Mouse (Mus musculus) telencephalon, adult 2 months (tissue): ENCODE measurements around the gene Gm12216.

Experiments
- DNase-seq: peaks from one replicate; pipeline ENCODE4 v3.0.0-alpha.2; 2011; ENCODE audit warnings: low read depth, low spot score

Gene Gm12216

DNA sequence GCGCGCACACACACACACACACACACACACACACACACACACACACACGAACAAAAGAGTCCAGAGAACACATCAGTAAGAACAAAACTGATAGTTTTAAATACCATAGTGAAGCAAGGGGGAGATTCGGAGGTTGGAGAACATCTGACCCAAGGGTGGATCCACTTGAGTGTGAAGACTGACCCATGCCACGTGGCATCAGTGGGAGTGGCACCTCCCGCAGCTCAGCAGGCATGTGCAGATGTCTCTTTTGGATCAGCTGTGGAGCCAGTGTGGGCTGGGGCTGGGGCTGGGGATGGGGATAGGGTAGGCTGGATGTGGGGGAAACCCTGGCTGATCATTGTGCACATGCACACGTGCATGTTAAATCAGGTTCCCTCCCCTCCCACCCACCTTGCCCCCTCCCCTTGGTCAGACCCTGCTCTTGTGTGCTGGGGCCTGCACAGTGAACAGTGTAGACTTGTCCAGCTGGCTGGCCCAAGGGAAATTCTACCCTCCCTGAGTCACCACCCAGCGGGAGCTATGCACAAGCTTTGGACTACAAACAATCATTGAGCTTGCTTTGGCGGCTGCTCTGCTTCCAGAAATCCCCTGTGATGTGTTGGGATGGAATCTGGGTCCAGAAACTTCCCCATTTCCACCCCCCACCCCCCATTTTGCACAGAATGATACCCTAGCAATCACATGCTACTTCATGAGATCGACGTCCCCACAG lies 37.7 kb downstream of the Gm12216 start:
- no peak for DNase-seq

GRCm38 (mm10) chr11:53820516-53821170 lies 38.4 kb downstream of the Gm12216 start:
- DNase-seq: no peak

DNA sequence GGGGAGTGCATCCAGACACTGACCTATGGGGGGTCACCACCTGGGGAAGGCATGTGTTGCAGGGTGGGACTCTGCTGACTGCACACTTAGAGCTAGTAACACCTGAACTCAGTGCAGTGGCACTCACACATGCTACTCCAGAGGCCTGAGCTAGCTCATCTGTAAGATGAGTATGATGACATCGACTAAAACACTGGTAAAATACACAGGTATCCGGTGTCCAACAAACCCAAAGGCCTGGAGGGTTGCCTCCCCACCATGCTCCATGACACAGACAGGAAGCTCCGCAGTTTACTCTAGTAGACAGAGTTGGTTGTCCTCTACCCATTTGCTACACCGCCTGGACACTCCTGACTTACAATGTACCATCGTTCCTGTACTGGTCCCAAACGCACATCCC lies 39.5 kb downstream of the Gm12216 start:
- no peak for DNase-seq

DNA sequence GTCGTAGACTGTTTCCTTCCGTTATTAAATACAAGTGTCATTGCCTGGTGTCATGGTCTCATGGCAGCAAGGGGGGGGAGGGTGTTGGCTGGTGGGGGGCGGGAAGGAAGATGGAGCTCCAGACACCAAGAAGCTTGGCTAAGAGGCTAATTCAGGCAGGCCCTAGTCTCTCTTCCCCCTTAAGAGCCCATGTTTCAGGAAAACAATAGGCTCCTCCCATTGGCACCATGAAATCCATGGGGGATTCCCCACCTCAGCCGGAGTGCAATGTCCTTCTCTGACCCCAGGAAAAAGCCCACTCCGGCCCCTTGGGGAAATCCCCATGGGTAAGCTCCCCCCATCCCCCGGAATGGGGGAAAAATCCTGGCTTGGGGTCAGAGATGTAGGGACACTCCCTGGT lies 40.3 kb downstream of the Gm12216 start:
- DNase-seq: no peak

GRCm38 (mm10) chr11:53816841-53817375 lies 42.1 kb downstream of the Gm12216 start:
- no peak for DNase-seq

DNA sequence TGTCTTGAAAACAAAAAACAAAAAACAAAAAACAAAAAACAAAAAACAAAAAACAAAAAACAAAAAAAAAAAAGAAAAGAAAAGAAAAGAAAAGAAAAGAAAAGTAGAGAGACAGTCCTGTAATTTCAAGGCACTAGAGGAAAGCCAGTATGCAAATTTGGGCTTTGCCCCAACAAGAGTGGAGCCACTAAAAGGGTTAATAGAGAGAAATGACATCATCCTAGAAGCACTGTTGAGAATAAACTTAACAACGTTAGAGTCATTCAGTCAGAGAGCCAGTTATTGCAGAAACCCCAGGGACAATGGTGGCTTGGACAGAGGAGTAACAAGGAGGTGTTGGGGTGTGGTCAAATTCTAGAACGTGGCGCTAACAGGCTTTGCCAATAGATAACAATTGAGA lies 44.2 kb downstream of the Gm12216 start:
- DNase-seq: no peak

DNA sequence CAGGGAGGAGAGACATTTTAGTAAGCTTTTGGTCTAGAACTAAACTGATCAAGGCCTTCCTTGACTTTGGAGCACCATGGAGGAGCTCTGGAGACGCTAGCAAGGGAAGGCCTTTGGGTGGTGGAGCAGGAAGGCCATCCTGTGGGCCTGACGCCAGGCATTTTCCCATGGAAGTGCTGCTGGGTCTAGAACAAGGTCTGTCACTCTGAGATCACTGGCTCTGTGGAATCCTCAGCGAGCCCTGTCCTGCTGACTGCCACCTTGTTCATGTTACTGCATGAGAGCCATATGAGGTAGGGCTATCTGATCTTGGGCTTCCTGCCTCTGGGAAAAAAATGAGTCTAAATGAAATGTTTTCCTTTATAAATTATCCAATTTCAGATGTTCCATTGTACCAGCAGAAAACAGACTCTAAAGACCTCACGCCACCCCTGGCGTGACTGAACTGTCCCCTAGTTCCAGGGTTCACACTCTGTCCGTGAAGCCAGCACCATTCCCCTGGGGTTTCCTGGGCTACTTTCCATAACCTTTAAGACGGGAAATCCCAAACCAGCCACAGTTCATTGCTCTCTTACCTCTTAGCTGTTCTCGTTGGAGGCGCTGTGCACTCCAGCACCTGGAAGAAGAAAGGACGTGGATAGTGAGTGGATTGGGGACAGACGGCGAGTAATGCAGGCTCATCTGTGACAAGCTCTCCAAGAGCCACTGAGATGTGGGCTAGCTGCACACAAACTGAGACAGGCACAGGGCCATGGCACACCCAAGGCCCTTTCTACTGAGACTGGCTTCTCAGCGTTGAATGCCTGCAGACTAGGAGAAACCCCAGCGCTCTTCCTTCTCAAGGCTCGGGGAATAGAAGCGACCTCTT lies 45.8 kb downstream of the Gm12216 start:
- no peak for DNase-seq

DNA sequence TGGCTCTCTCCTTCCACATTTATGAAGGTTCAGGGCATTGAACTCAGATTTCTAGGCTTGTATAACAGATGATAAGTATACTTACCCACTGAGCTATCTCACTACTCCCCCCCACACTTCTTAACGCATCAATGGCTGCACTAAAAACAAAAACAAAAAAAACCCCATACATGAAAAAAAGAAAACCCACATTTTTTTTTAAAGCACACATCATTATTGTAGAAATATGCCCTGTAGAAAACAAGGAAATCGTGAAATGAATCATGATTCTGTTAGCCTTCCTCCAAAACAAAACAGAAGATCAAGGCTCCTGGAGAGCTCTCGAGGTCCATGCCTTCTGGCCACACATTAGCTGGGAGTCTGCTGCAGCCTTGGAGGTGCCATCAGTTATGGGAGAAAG lies 47.7 kb downstream of the Gm12216 start:
- no peak for DNase-seq

- no peak for DNase-seq
Measured at GRCm38 (mm10) chr11:53810749-53811148, 48.3 kb downstream of the Gm12216 start.

DNA sequence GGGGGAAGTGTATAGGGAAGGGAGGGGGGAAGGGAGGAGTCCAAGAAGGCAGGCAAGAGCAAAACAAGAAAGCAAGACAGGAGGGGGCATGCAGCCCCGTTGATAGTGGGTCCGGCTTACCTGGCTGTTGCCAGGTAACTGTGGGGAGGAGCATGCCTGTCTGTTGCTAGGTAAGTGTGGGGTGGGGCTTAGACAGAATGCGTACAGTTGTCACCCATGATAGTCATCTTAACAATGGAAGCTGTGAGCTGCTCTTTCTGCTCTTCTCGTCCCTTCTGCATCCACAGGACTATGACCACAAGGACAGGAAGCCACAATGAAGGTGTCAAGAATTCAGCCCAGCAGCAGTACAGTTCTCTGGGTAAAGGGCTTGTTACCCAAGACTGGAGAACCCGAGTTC lies 48.9 kb downstream of the Gm12216 start:
- DNase-seq: no peak

DNA sequence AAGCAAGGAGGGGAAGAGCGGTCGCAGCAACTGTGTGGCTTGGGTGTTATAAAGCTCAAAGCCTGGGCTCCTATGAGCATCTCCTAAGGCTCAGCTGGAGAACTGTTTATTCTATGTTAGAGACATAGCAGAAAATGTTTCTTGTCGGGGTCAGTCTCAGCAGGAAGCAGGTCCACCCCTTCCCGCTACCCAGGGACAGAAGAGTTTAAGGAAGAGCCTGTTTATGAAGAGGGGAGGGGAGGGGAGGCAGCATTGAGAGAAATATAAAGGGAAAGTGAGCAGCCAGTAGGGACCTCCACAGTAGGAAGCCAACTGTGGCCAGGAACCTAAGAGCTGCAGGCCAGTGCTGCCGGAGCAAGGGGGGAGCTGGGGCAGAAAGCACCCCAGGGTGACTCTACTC lies 49.7 kb downstream of the Gm12216 start:
- no peak for DNase-seq

- no peak for DNase-seq
Measured at GRCm38 (mm10) chr11:53805786-53806185, 53.3 kb downstream of the Gm12216 start.

DNA sequence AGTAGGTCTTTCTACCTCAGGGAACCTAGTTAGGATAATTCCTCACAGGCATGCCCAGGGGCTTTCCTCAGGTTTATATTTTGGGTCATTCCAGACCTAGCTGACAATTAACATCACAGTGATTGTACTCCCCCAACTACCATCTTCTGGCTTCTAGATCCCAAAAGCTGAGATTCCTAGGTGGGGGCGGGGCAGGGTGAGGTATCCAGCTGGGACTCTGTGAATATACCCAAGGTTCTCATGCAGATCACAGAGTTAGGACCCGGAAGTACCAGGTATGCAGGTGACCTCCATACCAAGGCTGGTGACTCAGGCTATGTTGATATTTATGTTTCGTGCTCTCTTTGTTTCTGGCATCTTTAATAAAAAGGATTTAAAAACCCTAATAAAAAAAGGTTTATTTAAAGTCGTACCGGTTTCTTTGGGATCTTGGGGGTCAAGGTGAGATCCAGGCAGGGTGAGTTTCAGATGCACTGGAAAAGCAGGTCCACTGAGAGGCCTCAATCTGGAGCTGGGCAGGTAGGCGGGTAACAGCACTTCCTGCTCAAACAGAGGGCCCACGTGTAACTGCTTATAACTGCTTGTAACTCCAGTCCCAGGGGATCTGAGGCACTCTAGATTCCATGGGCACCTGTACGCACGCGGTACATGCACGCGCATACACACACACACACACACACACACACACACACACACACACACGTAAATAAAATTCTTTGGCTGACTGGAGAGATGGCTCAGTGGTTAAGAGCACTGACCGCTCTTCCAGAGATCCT lies 54.3 kb downstream of the Gm12216 start:
- no peak for DNase-seq

DNA sequence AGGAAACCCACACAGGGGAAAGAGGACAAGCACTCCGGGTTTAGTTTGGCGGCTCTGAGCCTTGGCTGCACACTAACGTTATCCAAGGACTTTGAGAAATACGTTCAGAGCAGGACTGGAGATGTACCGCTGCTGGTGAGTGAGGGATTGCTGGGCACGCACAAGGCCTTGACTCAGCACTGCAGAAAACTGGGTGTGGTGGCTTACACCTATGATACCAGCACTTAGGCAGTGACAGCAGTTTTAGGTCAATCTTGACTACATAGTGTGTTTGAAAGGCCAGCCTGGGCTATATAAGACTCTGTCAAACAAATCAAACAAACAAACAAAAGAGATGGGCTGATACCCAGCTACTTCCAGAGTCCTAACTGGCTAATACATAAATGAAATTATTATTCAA lies 55.6 kb downstream of the Gm12216 start:
- no peak for DNase-seq

DNA sequence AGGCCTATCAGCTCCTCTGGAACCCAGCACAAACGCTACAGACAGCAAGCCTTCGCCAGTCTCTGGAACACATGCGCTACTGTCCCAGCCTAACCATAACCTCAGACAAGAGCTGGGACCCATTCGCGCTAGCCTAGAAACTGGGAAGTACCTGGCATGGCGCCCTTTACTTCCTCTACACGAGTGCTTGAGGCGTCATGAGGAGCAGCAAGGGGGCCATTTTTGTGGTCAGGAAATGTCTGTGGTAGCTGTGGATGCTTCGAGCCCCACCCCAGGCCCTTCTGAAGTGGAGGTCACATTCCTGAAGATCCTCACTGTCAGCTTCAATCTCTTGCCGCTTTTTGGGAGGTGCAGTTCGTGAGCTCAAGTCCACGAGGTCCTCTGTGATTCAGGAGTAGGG lies 56.0 kb downstream of the Gm12216 start:
- DNase-seq: no peak

- no peak for DNase-seq
Measured at GRCm38 (mm10) chr11:53800975-53801374, 58.1 kb downstream of the Gm12216 start.

GRCm38 (mm10) chr11:53800036-53800435 lies 59.0 kb downstream of the Gm12216 start:
- no peak for DNase-seq

- DNase-seq: no peak
Measured at GRCm38 (mm10) chr11:53798041-53798711, 60.9 kb downstream of the Gm12216 start.

- DNase-seq: no peak
Measured at GRCm38 (mm10) chr11:53797386-53797920, 61.6 kb downstream of the Gm12216 start.

DNA sequence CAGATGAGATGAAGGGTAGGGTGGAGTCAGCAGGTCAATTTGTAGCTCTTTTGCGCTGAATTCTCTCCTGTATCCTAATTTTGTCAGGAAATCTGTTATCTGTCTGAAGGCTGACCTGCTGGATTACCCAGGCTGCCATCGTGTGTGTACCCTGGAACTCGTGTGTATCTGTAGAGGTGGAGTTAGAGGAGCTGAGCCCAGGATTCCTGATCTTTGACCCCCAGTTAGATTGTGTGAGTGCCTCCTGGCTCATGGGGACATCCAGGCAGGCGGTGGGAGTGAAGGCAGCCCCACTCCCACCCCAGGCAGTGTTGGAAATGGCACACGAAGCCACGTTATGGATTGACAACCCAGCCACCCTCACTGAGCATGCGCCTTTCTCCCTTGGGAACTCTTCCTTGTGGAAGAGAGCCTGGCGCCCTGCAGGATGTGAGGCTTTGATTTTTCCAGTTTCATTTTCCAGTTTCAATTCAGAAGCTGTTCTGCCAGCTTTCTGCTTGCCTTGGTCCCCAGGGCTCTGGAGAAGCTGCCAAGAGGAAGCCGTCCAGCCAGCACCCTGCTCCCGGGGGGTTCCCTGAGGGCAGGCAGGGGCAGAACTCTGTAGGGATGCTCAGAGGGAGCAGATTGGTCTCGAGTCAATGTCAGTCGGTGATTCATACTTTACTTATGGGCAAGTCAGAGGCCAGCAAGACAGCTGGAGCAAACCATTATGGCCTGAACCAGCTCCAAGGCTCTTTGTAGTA lies 62.5 kb downstream of the Gm12216 start:
- DNase-seq: no peak
